Mouse (Mus musculus): Measurements from ENCODE around the gene Wdr11. TPM values are rescaled to one million over a fixed set of nuclear protein-coding genes. Genes with fewer than 3 reads are reported as not detected.
A peak's percentile ranks its signal among the peaks of the same experiment; 100 is the strongest.

Gene Wdr11
- total RNA-seq, 2 experiments from 2014 or later, result 29.0 to 31.6 TPM

GRCm38 (mm10) chr7:129678972-129679371 lies 87.3 kb downstream of the Wdr11 start:
- ATAC-seq (replicated peaks; ENCODE audit: poor library complexity, severe bottlenecking), result no peak

DNA sequence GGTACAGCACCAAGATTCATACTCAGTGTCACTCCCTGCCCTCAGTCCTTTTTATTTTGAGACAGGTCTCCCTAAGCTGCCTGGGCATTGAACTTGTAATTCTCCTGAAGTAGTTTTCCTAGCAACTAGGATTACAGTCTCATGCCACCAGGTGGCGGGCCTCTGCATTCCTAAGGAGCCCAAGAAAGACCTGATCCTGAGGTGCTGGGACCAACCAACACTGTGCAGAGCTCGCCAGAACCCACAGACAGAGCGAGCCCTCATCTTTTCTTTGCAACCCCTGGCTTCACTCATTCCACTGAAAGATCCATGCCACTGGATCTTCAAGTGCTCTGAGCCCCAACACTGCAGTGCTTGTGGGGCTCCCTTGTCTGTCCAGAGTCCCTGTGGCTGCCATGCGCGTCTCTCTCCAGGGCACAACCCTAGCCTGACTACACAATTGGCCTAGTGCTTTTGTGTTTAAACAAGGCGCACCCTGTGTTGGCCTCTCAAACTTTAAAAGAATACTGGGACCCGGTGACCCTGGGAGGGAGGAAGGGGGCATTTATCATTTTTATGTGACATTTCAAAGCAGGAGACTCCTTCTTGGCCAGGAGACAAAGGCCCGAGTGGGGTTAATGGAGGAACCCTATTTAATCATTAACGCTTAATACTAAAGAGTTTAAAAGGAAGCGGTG lies 89.0 kb downstream of the Wdr11 start:
- ATAC-seq (replicated peaks; ENCODE audit: poor library complexity, severe bottlenecking), result peak; percentile 55; the same call in 1 of the 2 replicates

GRCm38 (mm10) chr7:129682525-129682924 lies 90.9 kb downstream of the Wdr11 start:
- ATAC-seq (replicated peaks; ENCODE audit: poor library complexity, severe bottlenecking), result no peak

DNA sequence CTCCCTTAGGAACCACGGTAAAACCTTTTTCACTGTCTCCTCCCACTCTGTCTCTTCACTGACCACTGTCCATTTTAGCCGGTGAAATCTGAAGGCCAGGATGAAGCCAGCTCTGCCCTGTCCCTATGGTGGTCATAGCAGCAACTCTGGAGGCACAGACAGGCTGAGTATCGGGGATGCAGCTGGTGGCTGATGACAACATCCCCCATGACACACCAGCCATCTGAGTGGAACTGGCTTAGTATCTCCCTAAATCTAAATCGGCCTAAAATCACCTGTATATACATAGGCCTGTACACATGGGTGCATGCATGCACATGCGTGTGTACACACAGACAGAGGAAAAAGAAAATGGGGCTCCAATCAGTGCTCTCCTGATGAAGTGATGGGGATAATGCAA lies 93.7 kb downstream of the Wdr11 start:
- ATAC-seq (replicated peaks; ENCODE audit: poor library complexity, severe bottlenecking), result no peak
